Mouse (Mus musculus) liver, embryonic 15.5 days (tissue): Measurements from ENCODE around the gene Gipc1. TPM values are rescaled to one million over a fixed set of nuclear protein-coding genes. Genes with fewer than 3 reads are reported as not detected.
A peak's percentile ranks its signal among the peaks of the same experiment; 100 is the strongest.

Experiments
- ATAC-seq: fragments of 200-750 bp; cut with Nextera tagmentation; 2 replicates; pipeline ENCODE4 v1.8.0; 2017; ENCODE audit warnings: moderate number of reproducible peaks, mild to moderate bottlenecking, moderate library complexity; ENCODE audit not compliant: insufficient read depth
- H3K27ac ChIP-seq: fragments of 300-500 bp; sonication (generic); replicated peaks from 2 replicates; pipeline ENCODE4 v1.5.1; 2015; ENCODE audit warnings: mild to moderate bottlenecking, inconsistent platforms
- H3K27me3 ChIP-seq: fragments of 300-500 bp; sonication (generic); 2 replicates; pipeline ENCODE4 v1.6.1; 2015; ENCODE audit warnings: mild to moderate bottlenecking, inconsistent platforms
- H3K36me3 ChIP-seq: fragments of 300-500 bp; sonication (generic); replicated peaks from 2 replicates; pipeline ENCODE4 v1.6.1; 2015; ENCODE audit warnings: moderate library complexity, mild to moderate bottlenecking, inconsistent platforms
- H3K4me1 ChIP-seq: fragments of 300-500 bp; sonication (generic); replicated peaks from 2 replicates; pipeline ENCODE4 v1.6.1; 2015; ENCODE audit warnings: inconsistent platforms
- H3K4me2 ChIP-seq: fragments of 300-500 bp; sonication (generic); 2 replicates; pipeline ENCODE4 v1.6.1; 2015; ENCODE audit warnings: moderate library complexity, mild to moderate bottlenecking, inconsistent platforms
- H3K4me3 ChIP-seq: fragments of 300-500 bp; sonication (generic); replicated peaks from 2 replicates; pipeline ENCODE4 v1.5.1; 2015; ENCODE audit warnings: mild to moderate bottlenecking, inconsistent platforms
- H3K9ac ChIP-seq: fragments of 300-500 bp; sonication (generic); 2 replicates; pipeline ENCODE4 v1.6.1; 2015; ENCODE audit warnings: moderate library complexity, mild to moderate bottlenecking, inconsistent platforms
- H3K9me3 ChIP-seq: fragments of 300-500 bp; sonication (generic); replicated peaks from 2 replicates; pipeline ENCODE4 v1.6.1; 2016; ENCODE audit warnings: inconsistent platforms
- WGBS: fragments of 180-500 bp; shearing (Covaris S2); methylation state at CpG from one replicate; pipeline ENCODE4 v1.1.7; 2015; ENCODE audit warnings: mixed read lengths; ENCODE audit not compliant: insufficient replicate concordance; 5-methylcytosine and 5-hydroxymethylcytosine counted together
- polyA plus RNA-seq: library from polyadenylated mRNA; unstranded; fragments of >200 nt; fragmentation: Nextera tagmentation; extraction: Ambion mirVana; gene quantifications from 2 replicates; pipeline ENCODE4 v1.2.1, GENCODE M21; 2015

Gipc1 gene
- polyA plus RNA-seq, 1 experiment from 2014 or later = 49.8 TPM

DNA sequence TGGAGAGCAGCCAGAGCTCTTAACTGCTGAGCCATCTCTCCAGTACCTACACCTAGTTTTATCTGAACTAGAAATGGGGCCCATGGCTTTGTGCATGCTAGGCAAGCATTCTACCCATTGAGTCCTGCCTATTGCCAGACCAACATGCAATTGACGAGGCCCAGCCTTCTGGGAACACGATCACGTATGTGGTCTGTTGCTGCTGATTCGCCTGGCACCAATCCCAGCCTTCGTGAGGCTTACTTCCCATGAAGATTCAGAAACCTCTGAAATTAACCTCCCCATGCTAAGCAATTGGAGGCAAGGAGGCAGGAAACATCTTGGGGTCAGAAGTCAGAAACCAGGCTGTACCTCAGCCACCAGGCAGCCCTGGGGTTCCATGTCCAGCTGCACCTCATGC lies 28.1 kb downstream of the Gipc1 start:
- Histone ChIP-seq H3K4me2 (no peak overlapping the region), H3K27ac (no peak overlapping the region), H3K4me1 (peaks cover 10% of the 10 kb centered on the region; the same call in 1 of the 2 replicates), H3K9me3 (no peaks in the 10 kb centered on the region), H3K4me3 (no peak overlapping the region), H3K9ac (no peak overlapping the region), H3K27me3 (no peaks in the 10 kb centered on the region), H3K36me3 (peaks cover 65% of the 10 kb centered on the region)
- ATAC-seq = no peak
- WGBS = 70% methylated on average over 5 of the region's 5 CpGs

DNA sequence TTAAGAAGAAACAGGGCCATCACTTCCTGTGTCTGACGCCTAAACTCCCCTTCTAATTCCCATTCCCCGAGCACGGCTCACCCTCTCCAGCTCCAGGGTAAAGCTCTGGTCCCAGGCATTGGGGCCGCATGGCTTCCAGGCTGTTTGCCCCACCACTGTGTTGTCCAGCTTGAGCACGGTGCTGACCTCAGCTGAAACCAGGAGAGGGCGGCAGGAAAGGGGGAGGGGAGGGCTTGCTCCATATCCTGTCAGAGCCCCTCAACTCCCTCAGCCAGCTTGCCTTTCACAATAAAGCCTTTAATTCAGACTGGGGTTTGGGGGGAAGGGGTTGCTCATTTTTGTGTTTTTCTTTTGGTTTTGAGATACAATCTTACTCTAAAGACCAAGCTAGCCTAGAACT lies 28.6 kb downstream of the Gipc1 start:
- no peak overlapping the region for H3K27ac ChIP-seq
- H3K9ac ChIP-seq = no peak overlapping the region
- ATAC-seq = 0 out of 2 replicates have a peak, but pooled peaks have one; percentile 17
- no peaks in the 10 kb centered on the region for H3K9me3 ChIP-seq
- no peak overlapping the region for H3K4me2 ChIP-seq
- H3K4me1 ChIP-seq = peaks cover 10% of the 10 kb centered on the region; the same call in 1 of the 2 replicates
- H3K36me3 ChIP-seq = peaks cover 70% of the 10 kb centered on the region
- H3K27me3 ChIP-seq = no peaks in the 10 kb centered on the region
- no peak overlapping the region for H3K4me3 ChIP-seq
- WGBS = 60% methylated on average over 6 of the region's 6 CpGs

DNA sequence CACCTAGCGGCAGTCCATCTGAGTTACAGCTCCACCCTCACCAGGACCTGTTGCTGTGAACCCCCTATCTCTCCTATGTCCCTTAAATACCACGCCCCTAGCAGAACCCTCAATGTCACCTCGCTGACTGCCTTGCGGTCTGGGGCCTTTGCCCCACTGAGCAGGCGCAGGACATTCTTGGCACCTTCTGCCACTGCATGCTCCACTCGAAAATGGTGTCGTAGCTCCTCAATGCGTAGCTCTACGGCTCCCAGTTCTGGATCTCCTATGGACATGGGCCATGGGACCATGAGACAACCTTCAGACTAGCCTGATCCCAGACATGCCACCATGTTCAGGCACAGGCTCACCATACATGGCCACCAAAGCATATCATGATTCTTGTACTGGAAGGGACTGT lies 32.0 kb downstream of the Gipc1 start:
- WGBS = 77% methylated on average over 9 of the region's 9 CpGs
- ATAC-seq = no peak
- no peak overlapping the region for H3K9ac ChIP-seq
- H3K9me3 ChIP-seq = no peaks in the 10 kb centered on the region
- no peaks in the 10 kb centered on the region for H3K27me3 ChIP-seq
- no peak overlapping the region for H3K27ac ChIP-seq
- H3K4me1 ChIP-seq = peaks cover 10% of the 10 kb centered on the region; the same call in 1 of the 2 replicates
- H3K36me3 ChIP-seq = peaks cover 54% of the 10 kb centered on the region
- no peak overlapping the region for H3K4me3 ChIP-seq
- no peak overlapping the region for H3K4me2 ChIP-seq

GRCm38 (mm10) chr8:83689264-83689663 lies 36.8 kb downstream of the Gipc1 start:
- Histone ChIP-seq H3K9me3 (no peaks in the 10 kb centered on the region), H3K4me2 (no peak overlapping the region), H3K36me3 (peaks cover 49% of the 10 kb centered on the region), H3K27ac (no peak overlapping the region), H3K4me1 (peaks cover 12% of the 10 kb centered on the region), H3K4me3 (no peak overlapping the region), H3K9ac (no peak overlapping the region), H3K27me3 (no peaks in the 10 kb centered on the region)
- WGBS = 82% methylated on average over 6 of the region's 6 CpGs
- ATAC-seq = no peak

DNA sequence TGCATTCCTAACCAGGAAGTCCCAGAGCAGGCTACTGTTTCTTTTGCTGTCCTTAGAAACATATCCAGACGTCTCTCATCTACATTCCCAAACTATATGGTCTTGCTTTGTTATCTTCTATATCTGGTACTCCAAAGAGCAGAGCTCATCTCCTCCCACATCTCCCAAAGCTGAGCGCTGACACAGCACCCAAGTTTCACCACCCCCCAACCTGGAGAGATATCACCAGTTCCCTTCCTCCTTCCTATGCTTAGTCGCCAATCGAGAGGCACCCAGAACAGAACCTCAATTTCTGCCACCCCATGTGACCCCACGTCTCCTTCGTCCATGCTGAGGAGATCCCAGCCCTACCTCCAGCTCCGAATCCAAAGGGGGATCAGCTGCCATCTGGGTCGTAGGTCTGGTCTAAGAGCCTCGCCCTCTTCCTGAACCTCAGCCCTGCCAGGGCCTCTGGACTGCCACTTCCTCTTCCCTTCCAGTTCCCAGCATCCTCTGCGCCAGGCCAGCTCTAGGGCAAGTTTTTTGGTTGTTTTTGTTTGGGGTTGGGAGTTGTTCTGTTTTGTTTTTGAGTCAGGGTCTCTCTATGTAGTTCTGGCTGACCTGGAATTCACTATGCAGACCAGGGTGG lies 41.2 kb downstream of the Gipc1 start:
- H3K9ac ChIP-seq = no peak overlapping the region
- peak overlapping the region; percentile 17; the same call in 1 of the 2 replicates for H3K4me3 ChIP-seq
- no peaks in the 10 kb centered on the region for H3K27me3 ChIP-seq
- 22% methylated on average over 10 of the region's 10 CpGs for WGBS
- H3K27ac ChIP-seq = no peak overlapping the region; the same call in 1 of the 2 replicates
- no peaks in the 10 kb centered on the region for H3K9me3 ChIP-seq
- H3K4me1 ChIP-seq = peaks cover 50% of the 10 kb centered on the region
- peaks cover 23% of the 10 kb centered on the region for H3K36me3 ChIP-seq
- H3K4me2 ChIP-seq = peak overlapping the region; percentile 41
- ATAC-seq = no peak

DNA sequence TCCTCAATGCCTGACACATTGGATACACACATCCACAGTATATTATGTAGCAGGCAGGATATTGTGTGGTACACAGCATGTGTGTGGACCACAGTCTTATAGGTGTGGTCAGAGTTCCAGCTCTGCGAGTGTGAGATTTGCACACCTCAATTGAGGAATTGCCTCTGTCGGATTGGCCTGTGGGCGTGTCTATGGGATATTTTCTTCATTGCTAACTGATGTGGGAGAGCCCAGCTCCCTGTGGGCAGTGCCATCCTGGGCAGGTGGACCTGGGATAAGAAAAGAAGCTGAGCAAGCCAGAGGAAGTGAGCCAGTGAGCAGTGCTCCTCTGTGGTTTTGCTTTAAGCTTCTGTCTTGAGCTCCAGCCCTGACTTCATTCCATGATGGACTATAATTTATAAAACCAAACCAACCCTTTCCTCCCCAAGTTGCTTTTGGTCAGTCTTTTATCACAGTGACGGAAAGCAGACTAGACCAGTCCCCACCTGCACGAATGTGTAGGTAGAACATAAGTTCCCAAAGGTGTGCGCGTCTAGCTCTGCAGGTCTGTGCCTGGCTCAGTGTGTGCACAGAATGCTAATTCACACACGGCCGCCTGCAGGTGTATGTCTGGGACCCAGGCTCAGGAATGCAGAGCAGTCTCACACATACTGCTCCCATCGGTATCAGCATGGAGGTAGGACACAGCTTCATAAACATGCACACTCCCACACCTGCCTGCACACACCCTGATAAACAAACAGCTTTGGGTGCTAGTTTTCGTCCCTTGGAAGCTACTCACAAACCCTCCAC lies 42.1 kb downstream of the Gipc1 start:
- Histone ChIP-seq H3K4me3 (no peak overlapping the region), H3K27ac (0 out of 2 replicates have a peak overlapping the region, but pooled peaks have one; percentile 2), H3K27me3 (no peaks in the 10 kb centered on the region), H3K9ac (no peak overlapping the region), H3K36me3 (peaks cover 23% of the 10 kb centered on the region), H3K4me1 (peaks cover 58% of the 10 kb centered on the region), H3K4me2 (peak overlapping the region; percentile 1; the same call in 1 of the 2 replicates), H3K9me3 (no peaks in the 10 kb centered on the region)
- ATAC-seq = no peak
- WGBS = 59% methylated on average over 11 of the region's 11 CpGs

- Histone ChIP-seq H3K27ac (no peak overlapping the region), H3K9ac (no peak overlapping the region), H3K9me3 (no peaks in the 10 kb centered on the region), H3K36me3 (peaks cover 23% of the 10 kb centered on the region), H3K4me3 (no peak overlapping the region), H3K4me2 (peak overlapping the region; percentile 1; the same call in 1 of the 2 replicates), H3K4me1 (peaks cover 67% of the 10 kb centered on the region), H3K27me3 (no peaks in the 10 kb centered on the region)
- WGBS = 39% methylated on average over 17 of the region's 17 CpGs
- ATAC-seq = no peak
Observed at GRCm38 (mm10) chr8:83695351-83696106, 43.1 kb downstream of the Gipc1 start.

GRCm38 (mm10) chr8:83697374-83698220 lies 45.1 kb downstream of the Gipc1 start:
- peak overlapping the region; percentile 99 for H3K4me2 ChIP-seq
- H3K27me3 ChIP-seq = no peaks in the 10 kb centered on the region
- peak overlapping the region; percentile 90 for H3K9ac ChIP-seq
- no peaks in the 10 kb centered on the region for H3K9me3 ChIP-seq
- peaks cover 2% of the 10 kb centered on the region for H3K36me3 ChIP-seq
- peak overlapping the region; percentile 81 for H3K27ac ChIP-seq
- no peak for ATAC-seq
- H3K4me3 ChIP-seq = peak overlapping the region; percentile 82
- WGBS = 32% methylated on average over 19 of the region's 19 CpGs
- peaks cover 67% of the 10 kb centered on the region for H3K4me1 ChIP-seq

GRCm38 (mm10) chr8:83698291-83698660 lies 45.8 kb downstream of the Gipc1 start:
- no peaks in the 10 kb centered on the region for H3K9me3 ChIP-seq
- H3K9ac ChIP-seq = peak overlapping the region; percentile 90
- ATAC-seq = peak; percentile 17
- no peaks in the 10 kb centered on the region for H3K27me3 ChIP-seq
- no peaks in the 10 kb centered on the region for H3K36me3 ChIP-seq
- 2% methylated on average over 15 of the region's 15 CpGs for WGBS
- H3K27ac ChIP-seq = peak overlapping the region; percentile 81
- H3K4me3 ChIP-seq = peak overlapping the region; percentile 82
- H3K4me1 ChIP-seq = peaks cover 65% of the 10 kb centered on the region
- peak overlapping the region; percentile 99 for H3K4me2 ChIP-seq

DNA sequence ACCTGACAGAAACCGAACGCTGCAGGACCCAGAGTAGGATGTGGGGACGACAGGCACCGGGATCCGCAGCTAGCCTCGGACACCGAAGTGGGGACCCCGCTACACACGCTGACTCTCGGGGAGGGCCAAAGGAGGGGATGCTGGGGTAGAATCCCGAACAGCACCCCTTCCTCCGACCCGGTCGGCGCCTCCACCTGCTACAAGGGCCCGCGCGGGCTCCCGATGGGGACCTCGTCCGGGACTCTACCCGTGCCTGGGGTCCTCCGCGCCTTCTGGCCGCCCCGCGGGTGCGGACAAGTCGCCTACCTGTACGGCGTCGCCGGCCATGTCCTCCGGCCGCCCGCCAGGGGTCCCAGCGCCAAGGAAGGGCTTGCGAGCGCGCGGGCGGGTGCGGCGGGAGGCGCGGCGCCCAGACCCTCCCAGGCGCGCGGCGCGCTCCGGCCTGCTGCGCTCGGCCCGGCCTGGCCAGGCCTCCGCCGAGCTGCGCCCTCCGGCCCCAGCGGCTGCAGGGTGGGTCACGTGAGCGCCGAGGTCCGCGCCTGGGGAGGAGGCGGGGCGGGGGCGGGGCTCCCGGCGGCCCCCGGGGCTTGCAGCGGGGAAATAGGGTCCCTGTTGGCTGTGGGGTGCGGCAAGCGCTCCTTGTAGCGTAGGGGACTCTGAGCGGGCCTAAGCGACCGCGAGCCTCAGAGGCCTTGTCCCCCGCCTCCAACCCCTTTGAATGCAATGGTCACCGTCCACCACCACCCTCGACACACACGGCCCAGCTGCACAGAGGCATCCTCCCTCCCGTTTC lies 46.4 kb downstream of the Gipc1 start, which contains the start of gene Pkn1:
Gene Pkn1 (minus strand): TSS at position 519 of the 793 bp plus-strand sequence.
- Histone ChIP-seq H3K9me3 (no peaks in the 10 kb centered on the region), H3K4me2 (peak within 1 kb of the TSS; percentile 99), H3K27me3 (no peaks in the 10 kb centered on the region), H3K4me1 (peaks cover 59% of the 10 kb centered on the region), H3K36me3 (no peaks in the 10 kb centered on the region), H3K27ac (peak within 1 kb of the TSS; percentile 81), H3K4me3 (peak within 1 kb of the TSS; percentile 82), H3K9ac (peak within 1 kb of the TSS; percentile 90)
- WGBS = under 1% methylated on average over 85 of the region's 85 CpGs
- peak; percentile 90 for ATAC-seq
